Mouse (Mus musculus) CD4-positive, CD25-positive, alpha-beta regulatory T cell, adult 2 months (primary cell): ENCODE measurements around the gene Olfr1394.
"Not testable (repeated sequence)": the region's sequence is repeated elsewhere in the genome, so short reads cannot be mapped to it uniquely, and the experiment has no call there.

Source experiments
- DNase-seq: peaks from one replicate; pipeline ENCODE4 v3.0.0-alpha.2; 2012; ENCODE audit warnings: low read depth, low spot score

Gene Olfr1394

DNA sequence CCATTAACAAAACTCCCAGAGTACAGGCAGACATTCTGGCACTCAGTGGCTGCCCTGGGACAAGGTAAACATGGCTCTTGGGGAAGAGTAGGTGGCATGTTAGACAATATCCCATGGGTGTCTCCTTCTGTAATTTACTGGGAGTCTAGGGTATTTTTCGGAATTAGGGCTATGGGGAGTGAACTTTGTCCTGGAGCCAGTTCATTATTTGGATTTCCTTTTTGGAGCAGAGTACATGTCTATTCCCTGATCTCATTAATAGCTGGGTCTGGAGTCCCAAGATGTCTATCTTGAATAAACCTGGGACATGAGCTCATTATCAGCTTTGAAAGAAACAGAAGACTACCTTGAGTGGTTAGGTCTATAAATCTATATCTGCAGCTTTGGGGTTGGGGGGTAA lies at the start of gene Olfr1394:
TSS of gene Olfr1394 (plus strand) at position 301 of the 400 bp plus-strand sequence.
- no peak for DNase-seq

DNA sequence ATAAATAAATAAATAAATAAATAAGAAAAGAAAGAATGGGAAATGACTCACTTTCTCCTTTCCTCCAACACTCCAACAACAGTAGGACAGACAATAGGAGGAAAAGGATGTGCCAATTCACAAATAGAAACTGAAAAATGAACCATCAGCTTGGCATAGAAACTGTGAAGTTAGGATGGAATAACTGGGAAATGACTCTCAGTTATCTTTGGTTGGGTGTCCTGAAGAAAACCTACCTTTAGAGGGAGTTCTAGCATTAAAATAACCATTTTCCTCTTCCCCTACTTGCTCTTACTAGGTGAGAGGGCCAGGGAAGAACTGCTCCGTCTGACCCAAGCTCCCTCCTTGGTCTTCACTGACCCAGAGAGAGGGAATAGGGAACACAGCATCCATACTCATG lies 48.4 kb upstream of the Olfr1394 start:
- DNase-seq: no peak

DNA sequence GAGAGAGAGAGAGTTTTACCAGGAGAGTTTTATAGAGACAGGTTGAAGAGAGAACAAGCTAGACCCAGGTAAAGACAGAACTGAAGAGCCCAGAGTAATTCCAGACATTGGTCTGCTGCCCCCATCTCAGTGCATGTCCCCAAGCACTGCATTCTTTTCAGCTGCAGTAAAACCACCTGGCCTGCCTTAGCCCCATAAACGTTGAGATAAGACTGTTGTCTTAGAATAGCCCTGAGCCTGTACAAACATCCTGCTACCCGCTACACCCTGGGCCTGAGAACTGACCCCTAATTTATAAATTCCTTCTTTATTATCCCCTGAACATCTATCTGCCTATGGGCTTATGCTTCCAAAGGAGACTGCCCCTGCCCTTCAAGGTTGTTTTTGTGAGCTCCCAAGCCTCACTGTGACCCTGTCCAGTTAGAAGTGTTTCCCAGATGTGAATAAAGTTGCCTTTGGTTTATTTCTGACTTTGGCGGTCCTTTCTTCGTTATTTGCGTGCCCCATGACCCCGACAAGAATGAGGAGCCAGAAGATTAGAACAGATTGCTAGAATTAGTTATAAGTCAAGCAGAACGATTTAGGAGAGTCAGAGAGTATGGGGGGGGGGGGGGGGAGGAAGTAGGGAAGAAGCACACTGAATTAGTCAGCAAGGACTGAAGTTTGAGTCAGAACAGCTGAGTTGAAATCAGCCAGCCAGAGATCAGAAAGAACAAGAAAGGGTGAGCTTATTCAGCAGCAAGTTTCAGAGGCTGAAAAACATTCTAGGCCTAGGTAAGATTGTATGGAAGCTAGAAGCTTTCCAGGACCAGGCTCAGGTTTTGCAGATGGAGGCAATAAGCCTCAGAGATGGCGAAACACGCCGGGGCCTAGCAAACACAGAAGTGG lies 46.3 kb upstream of the Olfr1394 start:
- peak; percentile 2 for DNase-seq

DNA sequence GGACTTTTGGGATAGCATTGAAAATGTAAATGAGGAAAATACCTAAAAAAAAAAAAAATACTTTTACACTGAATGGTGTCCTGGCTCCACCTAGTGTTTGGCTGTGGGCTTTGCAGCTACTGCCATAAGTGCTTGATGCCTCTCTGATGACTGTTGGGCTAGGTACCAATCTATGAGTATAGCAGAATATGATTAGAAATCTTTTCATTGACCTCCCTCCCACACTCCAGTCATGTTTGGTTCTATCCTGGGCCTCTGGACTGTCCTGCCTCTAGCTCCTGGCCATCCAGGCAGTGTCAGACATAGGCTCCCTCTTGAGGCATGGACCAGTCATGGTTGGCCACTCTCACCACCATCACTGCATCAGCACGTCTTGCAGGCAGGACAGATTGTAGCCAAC lies 45.3 kb upstream of the Olfr1394 start:
- peak; percentile 84 for DNase-seq

DNA sequence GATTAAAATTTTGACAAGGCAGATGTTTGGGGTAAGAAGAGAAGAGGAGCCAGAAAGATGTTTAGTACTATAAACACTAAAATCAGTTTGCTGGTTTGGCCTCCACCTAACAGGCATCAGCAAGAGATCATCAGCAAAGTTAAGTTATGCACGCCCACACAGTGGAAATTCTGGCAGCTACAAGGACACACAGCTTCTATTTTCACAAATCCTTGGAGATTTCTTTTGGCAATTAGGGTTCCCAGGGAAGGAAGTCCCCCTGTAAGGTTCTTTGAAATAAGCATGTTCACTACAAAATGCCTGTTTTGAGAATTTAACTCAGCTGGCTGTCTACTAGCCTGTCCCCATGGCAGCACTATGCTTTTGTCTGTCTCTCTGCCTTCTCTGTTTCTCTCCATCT lies 43.2 kb upstream of the Olfr1394 start:
- no peak for DNase-seq

DNA sequence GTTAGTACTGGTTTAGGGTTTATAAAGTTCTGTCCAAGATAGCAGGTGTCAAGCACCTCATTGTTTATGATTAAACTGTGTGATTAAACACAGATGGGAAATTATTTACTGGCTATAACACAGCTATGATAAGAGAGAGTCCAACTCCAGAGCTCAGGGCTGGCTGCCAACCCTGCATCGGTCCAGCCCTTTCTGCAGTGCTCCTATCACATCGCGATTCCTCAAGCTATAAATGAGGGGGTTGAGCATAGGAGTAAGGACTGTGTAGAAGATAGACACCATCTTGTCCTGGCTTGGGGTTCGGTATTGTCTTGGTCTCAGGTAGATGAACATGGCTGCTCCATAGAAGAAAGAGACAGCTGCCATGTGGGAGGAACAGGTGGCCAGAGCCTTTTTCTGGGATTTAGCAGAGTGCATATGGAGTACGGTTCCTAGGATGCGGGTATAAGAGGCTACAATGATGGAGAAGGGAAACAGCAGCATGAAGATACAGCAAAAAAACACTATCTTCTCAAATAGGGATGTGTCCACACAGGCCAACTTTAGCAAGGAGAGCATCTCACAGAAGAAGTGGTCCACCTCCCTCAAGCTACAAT lies 41.5 kb upstream of the Olfr1394 start:
- DNase-seq: no peak

DNA sequence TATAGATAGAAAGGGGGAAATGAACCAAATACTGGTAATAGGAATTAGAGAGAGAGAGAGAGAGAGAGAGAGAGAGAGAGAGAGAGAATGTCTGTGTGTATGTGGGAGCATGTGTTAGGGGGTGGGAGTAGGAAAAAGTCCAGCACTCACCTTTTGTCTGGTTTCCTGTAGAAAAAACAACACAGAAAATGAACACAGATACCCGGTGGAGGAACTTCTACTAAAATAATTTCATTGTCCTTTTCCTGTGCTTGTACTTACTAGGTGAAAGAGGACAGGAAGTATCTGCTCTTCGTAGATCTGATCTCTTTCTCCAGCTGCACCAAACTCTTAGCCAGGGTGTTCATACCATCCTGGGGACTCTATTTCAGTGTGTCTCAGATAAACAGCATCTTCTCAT lies 40.0 kb upstream of the Olfr1394 start:
- DNase-seq: no peak

DNA sequence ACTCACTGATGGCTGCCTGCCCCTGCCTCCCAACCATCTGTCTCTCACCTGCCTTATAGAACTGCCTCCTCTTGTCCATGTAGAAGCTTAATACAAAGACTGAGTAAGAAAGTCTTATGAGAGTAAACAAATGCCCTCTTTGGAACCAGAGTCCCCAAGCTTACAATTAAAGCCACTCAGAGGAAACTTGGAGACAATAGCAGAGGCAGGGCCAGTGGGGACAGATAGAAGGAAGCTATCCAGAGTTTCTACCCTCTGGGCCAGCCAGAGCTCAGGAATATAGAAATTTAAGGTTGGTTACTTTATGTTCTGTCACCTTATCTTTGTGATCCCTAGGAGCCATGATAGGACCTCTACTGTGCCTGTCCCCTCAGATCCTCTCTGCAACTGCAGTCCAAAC lies 39.4 kb upstream of the Olfr1394 start, which contains the start of gene Olfr1396:
TSS of gene Olfr1396 (minus strand) at position 101 of the 400 bp plus-strand sequence.
- DNase-seq: no peak

DNA sequence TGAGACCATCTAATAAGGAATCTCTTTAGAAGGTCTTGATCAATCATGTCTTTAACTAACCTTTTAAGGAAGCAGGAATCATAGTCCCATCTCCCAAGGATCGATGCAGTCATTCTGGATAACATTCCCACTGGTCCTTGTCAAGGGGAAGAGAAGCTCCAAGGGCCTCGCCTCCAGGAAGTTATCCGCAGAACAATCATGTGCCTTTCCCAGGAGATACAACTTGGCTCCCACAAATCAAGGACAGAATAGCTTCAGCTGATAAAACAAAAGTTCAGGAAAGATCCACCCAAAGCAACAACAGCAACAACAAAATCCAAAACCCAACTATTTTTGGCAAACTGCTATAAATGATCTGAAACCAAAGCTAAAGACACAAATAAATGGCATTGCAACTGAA lies 34.5 kb upstream of the Olfr1394 start:
- DNase-seq: no peak

DNA sequence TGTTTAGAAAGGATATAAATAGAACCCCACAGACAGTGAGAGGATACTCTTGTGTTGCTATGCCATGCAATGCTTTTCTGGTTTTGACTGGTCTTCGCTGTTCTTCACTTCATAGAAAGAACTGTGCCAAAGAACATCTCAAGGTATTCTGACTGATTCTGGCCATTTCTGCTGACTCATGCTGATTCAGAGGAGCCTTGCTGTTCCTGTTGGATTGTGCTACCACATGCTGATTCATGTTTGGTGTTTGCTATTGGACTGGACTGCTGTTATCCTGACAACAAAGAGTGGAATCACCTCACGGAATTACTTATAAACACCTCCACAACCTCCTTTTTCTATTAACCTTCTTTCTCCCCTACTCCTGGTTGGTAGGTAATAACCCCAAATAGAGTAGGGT lies 30.0 kb upstream of the Olfr1394 start:
- no peak for DNase-seq

DNA sequence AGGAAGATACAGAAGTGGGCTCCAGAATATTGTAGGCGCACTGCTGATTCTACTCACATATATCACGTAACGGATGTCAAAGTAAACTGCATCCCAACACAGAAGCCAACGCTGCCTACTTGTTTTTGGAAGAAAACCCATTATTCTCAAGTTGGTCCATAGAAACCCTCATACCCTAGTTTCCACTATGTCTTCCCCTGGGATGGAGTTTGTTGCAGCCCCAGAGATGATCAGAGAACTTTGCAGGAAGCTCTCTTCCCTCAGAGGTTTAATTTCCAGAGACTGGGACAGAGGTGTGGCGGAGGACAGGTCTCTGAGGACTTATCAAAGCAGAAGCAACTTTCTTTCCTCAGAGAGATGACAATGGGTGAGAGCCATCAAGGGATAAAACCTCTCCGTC lies 12.2 kb upstream of the Olfr1394 start, which contains the start of gene Olfr1395:
TSS of gene Olfr1395 (plus strand) at position 301 of the 400 bp plus-strand sequence.
- no peak for DNase-seq

DNA sequence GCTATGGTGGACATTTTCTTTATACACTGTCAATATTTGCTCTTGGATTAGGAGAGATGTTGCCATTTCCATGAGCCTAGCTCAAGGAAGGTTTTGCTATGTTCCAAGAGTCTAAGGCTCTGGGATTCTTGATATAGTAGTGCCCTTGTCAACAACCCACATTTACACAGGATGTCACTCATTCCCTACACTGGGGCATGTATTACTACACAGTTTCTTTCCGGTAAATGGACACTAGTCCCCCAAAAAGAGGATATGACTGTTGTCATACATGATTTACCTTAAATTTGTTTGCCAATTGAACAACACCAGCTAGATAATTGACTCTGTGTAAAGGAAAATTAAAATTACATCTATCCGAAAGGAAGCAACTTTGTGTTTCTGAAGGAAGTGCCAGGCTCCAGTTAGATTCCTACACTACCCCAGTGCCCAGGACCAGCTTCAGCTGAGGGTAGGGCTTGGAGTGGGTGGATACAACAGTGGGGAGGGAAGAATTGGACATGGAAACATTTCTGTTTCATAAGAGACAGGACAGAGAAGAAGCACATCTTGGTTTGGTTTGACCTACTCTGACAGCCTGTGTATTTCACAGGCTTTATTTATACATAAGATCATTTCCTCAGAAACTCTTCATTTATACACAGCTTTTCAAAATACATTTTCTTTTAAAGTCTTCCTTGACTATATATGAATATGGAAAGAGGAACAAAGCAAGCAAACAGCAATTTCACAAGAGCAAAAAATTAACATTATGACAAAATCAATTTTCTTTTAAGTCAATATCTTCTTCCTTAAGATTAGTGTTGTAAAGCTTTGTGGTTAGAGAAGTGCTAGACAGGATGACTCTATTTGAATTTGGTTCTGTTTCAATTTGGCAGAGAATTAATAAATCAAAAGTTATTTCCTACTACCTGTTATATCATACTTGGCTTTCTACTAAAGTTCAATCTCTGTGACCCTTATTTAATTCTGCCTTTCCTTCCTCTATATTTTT lies 2.9 kb downstream of the Olfr1394 start:
- no peak for DNase-seq

DNA sequence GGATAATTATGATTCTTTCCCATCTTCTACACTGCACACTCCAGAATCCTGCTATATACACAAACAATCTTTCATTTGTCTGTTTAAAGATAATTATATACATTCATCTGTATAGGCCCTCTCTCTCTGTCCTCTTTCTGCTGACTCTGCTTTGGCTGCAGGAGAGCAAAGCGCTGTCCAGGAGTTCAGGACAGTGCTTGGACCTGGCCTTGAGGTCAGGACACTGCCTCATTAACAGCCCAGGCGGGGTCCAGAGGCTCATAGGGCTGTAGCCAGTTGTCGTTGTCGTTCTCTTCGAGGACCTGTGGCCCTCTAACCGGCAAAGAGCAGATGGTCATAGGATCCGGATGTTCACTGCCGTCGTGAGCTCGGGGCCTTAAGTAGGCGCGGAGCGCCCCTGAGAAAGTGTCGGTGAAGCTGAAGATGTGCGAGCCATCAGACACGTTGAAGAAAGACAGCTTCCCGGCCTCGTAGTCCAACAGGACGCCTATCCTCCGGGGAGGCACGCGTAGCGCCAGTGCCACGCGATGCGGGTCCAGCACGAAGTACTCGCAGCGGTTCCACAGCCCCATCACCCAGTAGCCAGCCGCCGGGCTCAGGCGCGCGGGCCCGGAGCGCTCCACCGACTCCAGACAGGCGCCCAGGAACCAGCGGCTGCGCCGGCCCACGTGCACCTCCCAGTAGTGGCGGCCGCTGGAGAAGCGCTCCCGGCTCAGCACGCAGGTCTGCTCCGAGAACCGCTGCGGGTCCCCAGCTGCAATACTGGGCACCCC lies 14.8 kb downstream of the Olfr1394 start:
- no peak for DNase-seq

DNA sequence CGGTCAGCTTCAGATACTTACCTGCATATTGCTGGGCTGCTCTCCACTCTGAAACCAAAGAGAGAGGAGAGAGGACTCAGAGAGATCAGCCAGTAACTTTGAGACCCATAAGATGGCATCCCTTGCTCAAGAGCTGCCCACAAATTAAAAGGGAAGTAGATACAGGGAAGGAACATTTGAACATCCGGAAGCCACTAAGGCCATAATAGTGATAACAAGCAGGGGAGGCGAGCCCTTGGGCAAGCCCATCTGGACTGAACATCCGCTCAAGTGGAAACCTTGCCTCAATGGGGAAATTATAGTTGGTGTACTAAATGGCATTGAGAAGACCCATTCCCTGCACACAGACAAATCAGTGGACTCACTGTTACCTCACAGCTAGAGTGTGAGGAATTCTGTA lies 16.4 kb downstream of the Olfr1394 start:
- DNase-seq: no peak

DNA sequence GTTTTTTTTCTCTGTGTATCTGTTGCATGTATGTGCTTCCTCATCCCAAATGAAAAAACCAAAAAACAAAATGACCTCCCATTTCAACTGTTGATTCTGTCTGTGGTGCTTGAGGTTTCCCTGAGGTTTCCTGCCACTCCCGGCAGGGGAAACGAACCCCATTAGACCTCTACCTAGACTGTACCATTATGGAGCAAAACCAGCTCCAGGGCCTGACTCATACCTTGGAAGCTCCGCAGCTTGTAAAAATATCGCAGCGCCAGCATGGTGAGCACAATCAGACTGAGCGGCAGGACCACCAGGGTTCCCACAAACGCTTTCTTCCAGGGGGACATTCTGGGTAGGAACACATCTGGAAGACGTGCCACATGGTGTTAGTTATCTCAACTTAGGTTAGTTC lies 21.2 kb downstream of the Olfr1394 start:
- no peak for DNase-seq

DNA sequence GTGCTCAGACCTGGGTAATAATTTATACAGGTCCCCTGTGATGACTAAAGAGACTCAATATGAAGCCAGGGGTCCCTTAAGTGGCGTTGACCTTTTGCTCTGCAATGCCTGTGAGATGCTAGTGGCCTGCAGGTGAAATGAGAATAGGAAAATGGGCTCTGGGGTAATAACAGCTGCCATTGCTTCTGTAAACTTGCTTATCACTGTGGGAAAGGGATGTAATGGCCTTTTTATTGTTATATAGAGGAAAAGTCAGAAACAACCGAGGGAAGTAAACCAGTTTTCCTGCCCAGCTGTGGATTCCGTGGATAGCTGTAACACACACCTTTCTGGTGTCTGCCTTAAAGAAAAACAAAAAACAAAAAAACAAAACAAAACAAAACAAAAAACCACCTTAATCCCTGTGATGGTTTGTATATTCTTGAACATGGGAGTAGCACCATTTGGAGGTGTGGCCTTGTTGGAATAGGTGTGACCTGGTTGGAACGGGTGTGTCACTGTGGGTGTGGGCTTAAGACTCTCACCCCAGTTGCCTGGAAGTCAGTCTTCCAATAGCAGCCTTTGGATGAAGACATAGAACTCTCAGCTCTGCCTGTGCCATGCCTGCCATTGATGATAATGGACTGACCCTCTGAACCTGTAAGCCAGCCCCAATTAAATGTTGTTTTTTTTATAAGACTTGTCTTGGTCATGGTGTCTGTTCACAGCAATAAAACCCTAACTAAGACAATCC lies 22.0 kb downstream of the Olfr1394 start:
- DNase-seq: not testable (repeated sequence)

DNA sequence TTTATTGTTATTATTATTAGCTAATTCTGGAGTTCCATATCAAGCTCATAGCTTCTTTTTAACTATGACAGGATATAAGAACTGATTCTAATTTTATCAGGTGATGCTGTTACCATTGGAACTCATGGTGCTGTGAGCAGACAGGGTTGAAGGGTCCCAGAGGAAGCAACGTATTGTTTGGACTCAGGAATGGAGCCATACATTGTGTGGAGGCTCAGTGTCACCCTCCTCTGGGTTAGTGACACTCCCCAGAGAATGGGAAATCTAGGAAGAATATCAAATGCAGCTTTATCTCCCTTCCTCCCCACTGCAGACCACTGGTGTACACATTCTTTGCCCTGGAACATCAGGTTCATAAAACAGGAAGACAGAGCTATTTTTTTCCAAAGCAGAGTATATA lies 29.0 kb downstream of the Olfr1394 start:
- DNase-seq: no peak

DNA sequence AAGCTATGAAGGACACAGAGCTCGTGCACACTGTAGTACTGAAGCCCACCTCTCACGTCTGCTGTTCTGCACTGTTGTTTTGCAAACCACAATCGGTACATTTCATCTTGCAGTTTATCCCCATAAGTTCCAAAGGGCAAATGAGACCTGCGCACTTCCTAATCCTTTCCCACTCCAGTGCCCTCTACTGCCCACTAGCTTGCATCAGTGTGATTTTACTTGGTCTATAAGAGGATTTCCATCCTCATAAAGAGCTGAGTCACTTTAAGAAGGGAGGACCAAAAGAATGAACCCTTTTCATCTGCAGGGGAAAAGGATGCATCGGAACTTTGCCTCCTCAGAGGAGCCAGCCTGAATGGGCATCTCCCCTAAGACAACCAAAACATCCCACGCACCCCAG lies 32.3 kb downstream of the Olfr1394 start:
- no peak for DNase-seq

DNA sequence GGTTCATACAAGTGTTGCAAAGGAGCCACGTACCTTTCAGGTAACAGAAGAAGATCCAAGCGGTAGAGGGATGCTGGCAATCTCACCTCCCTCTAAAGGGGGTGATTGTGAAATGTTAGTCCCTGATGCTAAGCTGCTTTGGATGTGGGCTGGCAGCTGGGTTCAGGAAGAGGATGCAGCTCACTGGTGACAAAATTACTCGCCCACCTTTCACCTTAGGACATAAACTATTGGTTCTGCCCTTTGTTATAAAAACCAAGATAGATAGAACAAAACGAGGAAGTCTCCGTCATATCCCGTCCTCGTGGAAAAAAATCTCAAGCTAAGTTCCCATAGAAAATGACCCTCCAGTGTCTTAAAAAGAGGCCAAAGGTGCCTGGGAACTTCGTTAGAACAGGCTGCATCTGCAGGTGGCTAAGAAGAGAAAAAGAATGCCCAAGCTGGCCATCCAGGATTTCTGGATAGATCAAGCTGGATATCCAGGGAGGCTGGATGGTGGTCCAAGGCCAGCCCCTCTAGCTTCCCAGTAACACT lies 32.8 kb downstream of the Olfr1394 start, which contains the start of gene Btnl9:
TSS of gene Btnl9 (minus strand) at position 205 of the 534 bp plus-strand sequence.
- DNase-seq: no peak

DNA sequence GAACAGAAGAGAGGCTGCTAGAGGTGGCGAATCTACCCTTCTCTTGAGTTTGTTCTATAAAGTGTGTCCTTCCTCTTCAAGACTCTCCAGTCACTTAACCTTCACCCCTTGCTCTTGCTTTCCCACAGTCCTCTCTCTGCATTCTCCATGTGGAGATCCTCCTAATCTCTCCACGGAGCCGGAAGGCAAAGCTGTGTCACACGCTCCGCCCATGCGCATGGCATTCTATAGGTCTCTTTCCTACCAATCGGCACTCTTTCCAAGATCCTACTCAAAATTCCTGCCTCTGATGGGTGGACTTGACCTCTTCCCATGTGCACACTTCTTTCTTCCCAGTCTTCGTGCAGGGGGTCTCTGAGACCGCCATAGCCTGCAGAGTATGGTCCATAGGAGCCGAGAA lies 33.5 kb downstream of the Olfr1394 start:
- no peak for DNase-seq
